Mouse (Mus musculus) small intestine, adult 2 months (tissue): ENCODE results near the gene Tescl. TPM values are rescaled to one million over a fixed set of nuclear protein-coding genes. Genes with fewer than 3 reads are reported as not detected.

Source experiments
- H3K27ac ChIP-seq: fragments of 200-500 bp; 2 replicates; pipeline ENCODE4 v1.5.1; 2012; ENCODE audit warnings: low read depth, low read length, control low read depth, inconsistent platforms; ENCODE audit not compliant: insufficient read depth
- H3K27me3 ChIP-seq: fragments of 200-500 bp; 2 replicates; pipeline ENCODE4 v1.6.1; 2012; ENCODE audit warnings: mild to moderate bottlenecking, moderate library complexity, low read length, inconsistent platforms; ENCODE audit not compliant: control insufficient read depth, insufficient read depth
- H3K36me3 ChIP-seq: fragments of 200-500 bp; 2 replicates; pipeline ENCODE4 v1.6.1; 2012; ENCODE audit warnings: mild to moderate bottlenecking, low read length, control low read depth, inconsistent platforms; ENCODE audit not compliant: control insufficient read depth, insufficient read depth
- H3K4me1 ChIP-seq: fragments of 200-500 bp; 2 replicates; pipeline ENCODE4 v1.6.1; 2012; ENCODE audit warnings: low read length, inconsistent platforms, mixed read lengths; ENCODE audit not compliant: control insufficient read depth, insufficient read depth, insufficient read length
- H3K4me3 ChIP-seq: fragments of 200-500 bp; 2 replicates; pipeline ENCODE4 v1.5.1; 2012; ENCODE audit warnings: low read depth, mild to moderate bottlenecking, control low read depth, inconsistent platforms, low read length, moderate library complexity
- CTCF ChIP-seq: fragments of 200-500 bp; IDR thresholded peaks from 2 replicates; pipeline ENCODE4 v1.5.1; 2012; ENCODE audit warnings: low read depth, mild to moderate bottlenecking, control low read depth, inconsistent platforms, low read length, moderate library complexity, mixed read lengths; ENCODE audit not compliant: insufficient replicate concordance, insufficient read length; ENCODE audit errors: extremely low read depth
- POLR2A ChIP-seq: fragments of 200-500 bp; IDR thresholded peaks from 2 replicates; pipeline ENCODE4 v1.6.1; 2012; ENCODE audit warnings: low read depth, mild to moderate bottlenecking, control low read depth, inconsistent platforms, low read length, moderate library complexity
- WGBS: fragments of 180-500 bp; shearing (Covaris S2); methylation state at CpG from one replicate; pipeline ENCODE4 v1.1.7; 2018; 5-methylcytosine and 5-hydroxymethylcytosine counted together
- polyA plus RNA-seq: library from polyadenylated mRNA; depleted of rRNA; stranded (reverse); fragments of >200 nt; gene quantifications from 2 replicates; pipeline ENCODE4 v1.2.3, GENCODE M21; 2012

The Tescl gene
- polyA plus RNA-seq, 1 experiment: 0.15 TPM

DNA sequence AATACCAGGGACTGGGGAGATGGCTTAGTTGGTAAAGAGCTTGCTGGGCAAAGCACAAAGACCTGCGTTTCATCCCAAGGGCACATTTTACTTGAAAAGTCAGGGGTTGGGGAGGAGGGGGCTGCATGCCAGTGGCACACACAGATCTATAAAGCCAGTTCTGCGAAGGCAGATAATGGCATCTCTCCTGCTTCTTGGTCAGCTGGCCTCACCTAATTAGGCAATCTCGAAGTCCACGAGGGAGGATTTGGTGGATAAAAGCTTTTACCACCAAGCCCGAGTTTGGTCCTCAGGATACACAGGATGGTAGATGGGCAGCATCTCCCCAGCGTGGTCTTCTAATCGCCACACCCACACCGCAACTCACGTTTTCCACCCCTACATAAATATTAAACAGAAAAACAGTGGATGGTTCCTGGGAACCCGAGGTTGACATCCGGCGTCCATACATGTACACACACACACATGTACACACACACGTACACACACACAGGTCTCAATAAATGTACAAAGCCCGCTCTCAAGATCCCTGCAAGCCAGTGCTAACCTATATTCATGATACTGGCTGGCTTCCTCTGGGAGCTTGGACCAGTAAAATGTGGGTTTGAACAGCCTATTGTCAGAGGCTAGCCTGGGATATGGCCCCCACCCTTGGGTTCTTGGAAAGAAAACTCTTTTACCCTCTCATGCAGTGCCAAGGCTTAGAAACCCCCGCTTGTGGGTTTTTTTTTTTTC lies 36.2 kb downstream of the Tescl start:
- TF ChIP-seq POLR2A (no peak), CTCF (no peak)
- H3K4me1 ChIP-seq: peaks cover 4% of the 10 kb centered on the region; the same call in 1 of the 2 replicates
- 92% methylated on average over 15 of the region's 15 CpGs for WGBS
- peaks cover 2% of the 10 kb centered on the region; the same call in 1 of the 2 replicates for H3K36me3 ChIP-seq
- H3K4me3 ChIP-seq: no peak overlapping the region
- no peak overlapping the region for H3K27ac ChIP-seq
- H3K27me3 ChIP-seq: no peaks in the 10 kb centered on the region

DNA sequence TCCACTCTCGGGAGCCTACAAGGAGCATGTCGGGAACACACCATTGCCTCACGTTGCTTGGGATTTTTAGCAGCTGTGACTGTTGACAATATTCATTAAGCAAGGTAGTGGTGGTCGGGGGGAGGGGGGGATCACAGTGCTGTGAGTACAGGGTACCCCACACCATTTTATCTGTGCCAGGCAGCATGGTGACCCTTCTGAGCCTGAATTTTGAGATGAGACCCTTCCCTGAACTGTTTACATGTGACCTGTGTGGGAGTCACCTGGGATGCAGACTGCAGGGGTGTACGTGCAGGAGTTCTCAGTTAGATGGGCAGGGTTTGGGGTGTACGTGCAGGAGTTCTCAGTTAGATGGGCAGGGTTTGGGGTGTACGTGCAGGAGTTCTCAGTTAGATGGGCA lies 37.4 kb downstream of the Tescl start:
- WGBS: 94% methylated on average over 7 of the region's 7 CpGs
- TF ChIP-seq CTCF (no peak), POLR2A (no peak)

GRCm38 (mm10) chr7:24295376-24295775 lies 38.4 kb downstream of the Tescl start:
- peaks cover 8% of the 10 kb centered on the region; the same call in 1 of the 2 replicates for H3K36me3 ChIP-seq
- no peak overlapping the region for H3K4me3 ChIP-seq
- 97% methylated on average over 7 of the region's 7 CpGs for WGBS
- no peak overlapping the region for H3K27ac ChIP-seq
- peaks cover 4% of the 10 kb centered on the region; the same call in 1 of the 2 replicates for H3K4me1 ChIP-seq
- H3K27me3 ChIP-seq: no peaks in the 10 kb centered on the region
- TF ChIP-seq POLR2A (no peak), CTCF (no peak)

More for the DNA sequence above, 37.4 kb downstream of the Tescl start:
- Histone ChIP-seq H3K27me3 (no peaks in the 10 kb centered on the region), H3K36me3 (peaks cover 6% of the 10 kb centered on the region; the same call in 1 of the 2 replicates), H3K27ac (no peak overlapping the region), H3K4me1 (peaks cover 4% of the 10 kb centered on the region; the same call in 1 of the 2 replicates), H3K4me3 (no peak overlapping the region)

DNA sequence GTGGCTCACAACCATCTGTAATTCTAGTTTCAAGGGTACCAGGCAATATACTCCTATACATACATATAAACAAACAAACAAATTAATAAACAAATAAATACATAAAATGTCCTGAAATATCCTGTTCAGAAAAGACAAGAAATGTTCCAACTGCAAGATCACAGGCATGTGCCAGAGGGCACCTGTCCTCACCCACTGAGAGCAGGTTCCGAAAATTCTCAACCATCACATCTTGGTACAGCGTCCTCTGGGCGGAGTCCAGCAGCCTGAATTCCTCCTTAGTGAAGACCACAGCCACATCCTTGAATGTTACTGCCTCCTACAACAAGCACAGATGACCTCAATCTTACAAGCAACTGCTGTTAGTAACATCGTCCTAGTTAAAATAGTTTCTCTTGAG lies 39.0 kb downstream of the Tescl start:
- TF ChIP-seq POLR2A (no peak), CTCF (no peak)
- H3K27ac ChIP-seq: no peak overlapping the region
- peaks cover 8% of the 10 kb centered on the region; the same call in 1 of the 2 replicates for H3K36me3 ChIP-seq
- no peak overlapping the region for H3K4me3 ChIP-seq
- 94% methylated on average over 4 of the region's 4 CpGs for WGBS
- peaks cover 4% of the 10 kb centered on the region; the same call in 1 of the 2 replicates for H3K4me1 ChIP-seq
- H3K27me3 ChIP-seq: no peaks in the 10 kb centered on the region

GRCm38 (mm10) chr7:24293061-24293851 lies 40.5 kb downstream of the Tescl start:
- H3K4me1 ChIP-seq: no peaks in the 10 kb centered on the region
- no peak overlapping the region for H3K27ac ChIP-seq
- no peaks in the 10 kb centered on the region for H3K27me3 ChIP-seq
- no peak for TF ChIP-seq CTCF
- TF ChIP-seq POLR2A: no peak
- no peak overlapping the region for H3K4me3 ChIP-seq
- WGBS: 75% methylated on average over 12 of the region's 12 CpGs
- H3K36me3 ChIP-seq: peaks cover 8% of the 10 kb centered on the region; the same call in 1 of the 2 replicates

- WGBS: 91% methylated on average over 27 of the region's 27 CpGs
- peaks cover 8% of the 10 kb centered on the region; the same call in 1 of the 2 replicates for H3K36me3 ChIP-seq
- TF ChIP-seq POLR2A: no peak
- TF ChIP-seq CTCF: no peak
Observed at GRCm38 (mm10) chr7:24291387-24292090, 42.2 kb downstream of the Tescl start.

GRCm38 (mm10) chr7:24290106-24290693 lies 43.5 kb downstream of the Tescl start:
- peaks cover 6% of the 10 kb centered on the region; the same call in 1 of the 2 replicates for H3K36me3 ChIP-seq
- H3K4me3 ChIP-seq: no peak overlapping the region
- 98% methylated on average over 4 of the region's 4 CpGs for WGBS
- no peaks in the 10 kb centered on the region for H3K4me1 ChIP-seq
- H3K27me3 ChIP-seq: no peaks in the 10 kb centered on the region
- no peak for TF ChIP-seq CTCF
- no peak for TF ChIP-seq POLR2A
- H3K27ac ChIP-seq: no peak overlapping the region

More at GRCm38 (mm10) chr7:24291387-24292090, 42.2 kb downstream of the Tescl start:
- Histone ChIP-seq H3K27me3 (no peaks in the 10 kb centered on the region), H3K4me3 (no peak overlapping the region), H3K4me1 (no peaks in the 10 kb centered on the region), H3K27ac (no peak overlapping the region)
